Mouse (Mus musculus) intestine, postnatal 0 days (tissue): ENCODE results near the gene Gm13276. TPM values are rescaled to one million over a fixed set of nuclear protein-coding genes. Genes with fewer than 3 reads are reported as not detected.
"Not testable (repeated sequence)": the region's sequence is repeated elsewhere in the genome, so short reads cannot be mapped to it uniquely, and the experiment has no call there.

ENCODE experiments used
- ATAC-seq: fragments of 200-750 bp; cut with Nextera tagmentation; 2 replicates; pipeline ENCODE4 v1.8.0; 2017; ENCODE audit warnings: mild to moderate bottlenecking, moderate TSS enrichment, moderate library complexity
- H3K27ac ChIP-seq: fragments of 300-500 bp; sonication (generic); 2 replicates; pipeline ENCODE4 v1.5.1; 2014; ENCODE audit warnings: mild to moderate bottlenecking, low read depth, low read length, moderate library complexity
- H3K27me3 ChIP-seq: fragments of 300-500 bp; sonication (generic); replicated peaks from 2 replicates; pipeline ENCODE4 v1.6.1; 2014; ENCODE audit warnings: low read length, mixed read lengths; ENCODE audit not compliant: control insufficient read depth, insufficient read depth
- H3K36me3 ChIP-seq: fragments of 300-500 bp; sonication (generic); 2 replicates; pipeline ENCODE4 v1.6.1; 2014; ENCODE audit warnings: mild to moderate bottlenecking, moderate library complexity; ENCODE audit not compliant: control insufficient read depth, insufficient read depth
- H3K4me1 ChIP-seq: fragments of 300-500 bp; sonication (generic); replicated peaks from 2 replicates; pipeline ENCODE4 v1.6.1; 2014; ENCODE audit warnings: antibody characterized with exemption, low read length, mixed read lengths; ENCODE audit not compliant: control insufficient read depth, insufficient read depth
- H3K4me2 ChIP-seq: fragments of 300-500 bp; sonication (generic); replicated peaks from 2 replicates; pipeline ENCODE4 v1.6.1; 2014; ENCODE audit warnings: low read depth, mild to moderate bottlenecking, moderate library complexity
- H3K4me3 ChIP-seq: fragments of 300-500 bp; sonication (generic); 2 replicates; pipeline ENCODE4 v1.5.1; 2014; ENCODE audit warnings: low read depth, low read length
- H3K9ac ChIP-seq: fragments of 300-500 bp; sonication (generic); 2 replicates; pipeline ENCODE4 v1.6.1; 2014; ENCODE audit warnings: mild to moderate bottlenecking, low read depth, low read length
- H3K9me3 ChIP-seq: fragments of 300-500 bp; sonication (generic); 2 replicates; pipeline ENCODE4 v1.6.1; 2016; ENCODE audit warnings: mixed run types; ENCODE audit not compliant: control insufficient read depth
- CTCF ChIP-seq: sonication (generic); IDR thresholded peaks from 2 replicates; pipeline ENCODE4 v1.5.1; 2016; ENCODE audit warnings: low read depth, mild to moderate bottlenecking, control low read depth, antibody characterized with exemption, moderate library complexity
- WGBS: fragments of 180-500 bp; shearing (Covaris S2); extraction: QIAGEN DNeasy Blood & Tissue Kit; methylation state at CpG from one replicate; pipeline ENCODE4 v1.1.7; 2014; 5-methylcytosine and 5-hydroxymethylcytosine counted together
- polyA plus RNA-seq: library from polyadenylated mRNA; unstranded; fragments of >200 nt; fragmentation: Nextera tagmentation; extraction: Ambion mirVana; gene quantifications from 2 replicates; pipeline ENCODE4 v1.2.1, GENCODE M21; 2015

Gm13276 gene
- polyA plus RNA-seq = not detected in 2 replicates

GRCm38 (mm10) chr4:88785409-88785808, at the start of gene Gm13276:
Gene Gm13276 (plus strand): TSS chr4:88785709.
- H3K36me3 ChIP-seq, H3K27ac ChIP-seq, H3K27me3 ChIP-seq, H3K4me1 ChIP-seq, H3K9me3 ChIP-seq, H3K4me2 ChIP-seq, ATAC-seq, H3K4me3 ChIP-seq, H3K9ac ChIP-seq: not testable (repeated sequence)
- no CpG with 5 or more reads among the region's 27 CpGs for WGBS

DNA sequence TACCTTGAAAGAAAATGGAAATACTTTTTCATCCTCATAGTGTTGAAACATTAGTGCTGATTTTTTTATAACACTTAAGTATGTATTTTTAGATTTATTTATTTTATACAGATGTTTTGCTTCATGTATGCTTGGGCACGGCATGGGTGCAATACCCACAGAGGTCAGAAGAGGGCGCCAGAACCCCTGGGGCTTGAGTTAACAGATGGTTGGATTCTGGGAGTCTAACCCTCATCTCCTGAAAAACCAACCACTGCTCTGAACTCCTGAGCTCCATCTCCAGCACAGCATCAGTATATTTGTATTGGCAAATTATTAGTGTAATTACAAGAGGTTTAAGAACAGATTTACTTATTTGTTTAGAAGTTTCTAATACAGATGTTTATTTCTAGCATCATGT, 47.0 kb upstream of the Gm13276 start:
- no peaks in the 10 kb centered on the region for H3K36me3 ChIP-seq
- H3K9me3 ChIP-seq = no peaks in the 10 kb centered on the region
- no peaks in the 10 kb centered on the region for H3K4me1 ChIP-seq
- H3K4me2 ChIP-seq = no peak overlapping the region
- peak; percentile 89 for TF ChIP-seq CTCF
- H3K27ac ChIP-seq = no peak overlapping the region
- no peaks in the 10 kb centered on the region for H3K27me3 ChIP-seq
- H3K4me3 ChIP-seq = no peak overlapping the region
- WGBS = 4% methylated on average over 2 of the region's 2 CpGs
- no peak for ATAC-seq
- H3K9ac ChIP-seq = no peak overlapping the region

GRCm38 (mm10) chr4:88739036-88739435, 46.5 kb upstream of the Gm13276 start:
- H3K4me3 ChIP-seq = no peak overlapping the region
- H3K9me3 ChIP-seq = no peaks in the 10 kb centered on the region
- H3K9ac ChIP-seq = no peak overlapping the region
- no peak for TF ChIP-seq CTCF
- H3K27me3 ChIP-seq = no peaks in the 10 kb centered on the region
- H3K36me3 ChIP-seq = no peaks in the 10 kb centered on the region
- no peak overlapping the region for H3K4me2 ChIP-seq
- no peak for ATAC-seq
- no peak overlapping the region for H3K27ac ChIP-seq
- WGBS = 83% methylated on average over 6 of the region's 6 CpGs
- H3K4me1 ChIP-seq = no peaks in the 10 kb centered on the region

- Histone ChIP-seq H3K27me3 (no peaks in the 10 kb centered on the region), H3K36me3 (no peaks in the 10 kb centered on the region), H3K4me2 (no peak overlapping the region), H3K27ac (no peak overlapping the region), H3K4me1 (no peaks in the 10 kb centered on the region), H3K9ac (no peak overlapping the region), H3K9me3 (no peaks in the 10 kb centered on the region), H3K4me3 (no peak overlapping the region)
- TF ChIP-seq CTCF = no peak
- ATAC-seq = no peak
- 87% methylated on average over 4 of the region's 4 CpGs for WGBS
These were observed 44.1 kb upstream of the Gm13276 start for GRCm38 (mm10) chr4:88741426-88741825.

DNA sequence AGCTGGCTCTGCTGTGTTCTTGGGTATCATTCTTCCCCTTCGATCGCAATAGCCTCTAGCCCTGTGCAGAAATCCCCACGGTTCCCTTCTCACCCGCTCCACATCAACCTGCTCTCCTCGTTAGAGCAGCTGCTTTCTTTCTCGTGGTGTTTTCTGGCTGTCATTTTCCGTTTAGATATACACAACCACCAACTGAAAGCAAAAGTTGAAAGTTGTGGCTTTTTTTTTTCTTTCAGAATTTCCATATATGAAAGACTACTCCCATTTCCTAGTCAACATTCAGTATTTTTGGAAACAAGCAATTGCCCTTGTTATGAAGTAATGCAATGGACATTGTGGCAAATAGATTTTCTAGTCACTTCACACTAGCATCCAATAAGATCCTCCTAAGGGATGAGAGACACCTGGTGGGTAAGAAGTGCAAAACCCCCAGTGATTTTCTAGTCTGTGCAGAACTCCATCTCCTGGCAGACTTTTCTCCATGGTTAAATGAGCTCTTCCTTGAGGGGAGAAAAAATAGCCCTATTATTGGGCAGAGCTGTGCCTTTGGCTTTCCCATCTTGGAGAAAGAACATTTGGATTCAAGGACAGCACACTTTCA, 42.6 kb upstream of the Gm13276 start:
- Histone ChIP-seq H3K27me3 (no peaks in the 10 kb centered on the region), H3K4me2 (no peak overlapping the region), H3K9ac (no peak overlapping the region), H3K4me3 (no peak overlapping the region), H3K4me1 (no peaks in the 10 kb centered on the region), H3K9me3 (no peaks in the 10 kb centered on the region), H3K27ac (no peak overlapping the region), H3K36me3 (no peaks in the 10 kb centered on the region)
- peak; percentile 55 for TF ChIP-seq CTCF
- ATAC-seq = no peak
- 64% methylated on average over 7 of the region's 7 CpGs for WGBS

GRCm38 (mm10) chr4:88744207-88744606, 41.3 kb upstream of the Gm13276 start:
- H3K27ac ChIP-seq = no peak overlapping the region
- H3K9me3 ChIP-seq = no peaks in the 10 kb centered on the region
- H3K4me2 ChIP-seq = no peak overlapping the region
- no peaks in the 10 kb centered on the region for H3K4me1 ChIP-seq
- H3K27me3 ChIP-seq = no peaks in the 10 kb centered on the region
- H3K9ac ChIP-seq = no peak overlapping the region
- ATAC-seq = no peak
- no peaks in the 10 kb centered on the region for H3K36me3 ChIP-seq
- no peak overlapping the region for H3K4me3 ChIP-seq
- WGBS = 64% methylated on average over 3 of the region's 3 CpGs
- peak; percentile 33; the same call in 1 of the 2 replicates for TF ChIP-seq CTCF

GRCm38 (mm10) chr4:88749926-88750325, 35.6 kb upstream of the Gm13276 start:
- H3K4me3 ChIP-seq = no peak overlapping the region
- 74% methylated on average over 6 of the region's 6 CpGs for WGBS
- no peak overlapping the region for H3K27ac ChIP-seq
- no peak for ATAC-seq
- no peaks in the 10 kb centered on the region for H3K27me3 ChIP-seq
- H3K9me3 ChIP-seq = no peaks in the 10 kb centered on the region
- H3K4me1 ChIP-seq = no peaks in the 10 kb centered on the region
- no peaks in the 10 kb centered on the region for H3K36me3 ChIP-seq
- no peak overlapping the region for H3K9ac ChIP-seq
- no peak for TF ChIP-seq CTCF
- H3K4me2 ChIP-seq = no peak overlapping the region
